Mouse (Mus musculus) macrophage (primary cell): ENCODE measurements at regions not wholly inside any gene's neighbourhood (a gene's known extent, or its start where the extent isn't known, plus 50 kb on each side); places are given as distances from the start of the nearest gene placed in this dataset.

ENCODE experiments used
- H3K27ac ChIP-seq: fragments of 350-480 bp; formaldehyde crosslinking; 2 replicates; pipeline ENCODE4 v1.9.0; 2021
- H3K36me3 ChIP-seq: fragments of 350-480 bp; formaldehyde crosslinking; 2 replicates; pipeline ENCODE4 v1.9.0; 2021; ENCODE audit errors: inconsistent target
- H3K4me3 ChIP-seq: fragments of 350-480 bp; formaldehyde crosslinking; 2 replicates; pipeline ENCODE4 v1.9.0; 2021; ENCODE audit errors: inconsistent target
- H3K79me2 ChIP-seq: fragments of 350-480 bp; formaldehyde crosslinking; 2 replicates; pipeline ENCODE4 v1.9.0; 2021; ENCODE audit errors: inconsistent target
- WGBS: methylation state at CpG from one replicate; pipeline ENCODE4 v1.1.7; 2026; ENCODE audit warnings: inconsistent platforms; ENCODE audit not compliant: missing documents; 5-methylcytosine and 5-hydroxymethylcytosine counted together

- 87% methylated on average over 5 of the region's 5 CpGs for WGBS
Observed at GRCm38 (mm10) chr3:50813760-50814400, 370.5 kb upstream of the Slc7a11 start.

GRCm38 (mm10) chr3:50815716-50816115 lies 372.3 kb upstream of the Slc7a11 start:
- H3K4me3 ChIP-seq, result no peak overlapping the region
- no peaks in the 10 kb centered on the region for H3K79me2 ChIP-seq
- 91% methylated on average over 10 of the region's 10 CpGs for WGBS
- H3K27ac ChIP-seq, result no peak overlapping the region
- H3K36me3 ChIP-seq, result no peaks in the 10 kb centered on the region

More at GRCm38 (mm10) chr3:50813760-50814400, 370.5 kb upstream of the Slc7a11 start:
- Histone ChIP-seq H3K4me3 (no peak overlapping the region), H3K36me3 (no peaks in the 10 kb centered on the region), H3K27ac (no peak overlapping the region), H3K79me2 (no peaks in the 10 kb centered on the region)

DNA sequence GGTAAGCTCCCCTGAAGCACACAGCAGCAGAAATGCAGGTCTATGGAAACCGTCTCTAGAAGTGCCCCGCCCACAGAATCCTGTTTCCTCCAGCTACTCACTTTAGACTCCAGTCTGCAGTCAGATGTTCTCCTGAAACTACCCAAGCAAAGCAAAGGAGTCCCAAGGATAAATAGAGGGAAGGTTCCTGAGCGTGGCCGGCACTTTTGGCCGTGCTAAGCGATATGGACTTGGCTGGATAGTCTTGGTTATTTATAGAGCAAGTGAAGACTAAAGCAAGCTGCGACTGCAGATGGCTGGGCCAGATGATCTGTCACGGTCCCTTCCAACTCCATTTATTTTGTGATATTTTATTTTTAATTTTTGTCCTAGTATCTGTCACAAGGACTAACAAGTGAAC lies 373.1 kb upstream of the Slc7a11 start:
- Histone ChIP-seq H3K27ac (no peak overlapping the region), H3K79me2 (no peaks in the 10 kb centered on the region)

DNA sequence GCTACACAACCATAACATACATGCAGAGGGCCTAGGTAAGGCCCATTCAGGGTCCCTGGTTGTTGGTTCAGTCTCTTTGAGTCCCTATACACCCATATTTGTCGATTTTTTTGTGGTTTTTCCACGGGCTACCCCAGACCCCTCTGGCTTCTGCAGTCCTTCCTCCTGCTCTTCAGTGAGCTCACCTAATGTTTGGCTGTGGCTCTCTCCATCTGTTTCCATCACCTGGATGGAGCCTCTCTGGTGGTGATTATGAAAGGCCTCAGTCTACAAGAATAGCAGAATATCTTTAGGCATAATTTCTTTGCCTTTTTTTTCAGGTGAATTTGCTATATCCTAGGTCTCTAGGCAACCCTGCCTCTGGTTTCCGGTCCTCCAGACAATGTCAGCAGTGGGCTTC lies 373.9 kb upstream of the Slc7a11 start:
- 82% methylated on average over 3 of the region's 3 CpGs for WGBS
- H3K79me2 ChIP-seq, result no peaks in the 10 kb centered on the region
- no peak overlapping the region for H3K4me3 ChIP-seq
- no peak overlapping the region for H3K27ac ChIP-seq
- H3K36me3 ChIP-seq, result no peaks in the 10 kb centered on the region

More for the DNA sequence above, 373.1 kb upstream of the Slc7a11 start:
- Histone ChIP-seq H3K36me3 (no peaks in the 10 kb centered on the region), H3K4me3 (no peak overlapping the region)
- 86% methylated on average over 8 of the region's 8 CpGs for WGBS

DNA sequence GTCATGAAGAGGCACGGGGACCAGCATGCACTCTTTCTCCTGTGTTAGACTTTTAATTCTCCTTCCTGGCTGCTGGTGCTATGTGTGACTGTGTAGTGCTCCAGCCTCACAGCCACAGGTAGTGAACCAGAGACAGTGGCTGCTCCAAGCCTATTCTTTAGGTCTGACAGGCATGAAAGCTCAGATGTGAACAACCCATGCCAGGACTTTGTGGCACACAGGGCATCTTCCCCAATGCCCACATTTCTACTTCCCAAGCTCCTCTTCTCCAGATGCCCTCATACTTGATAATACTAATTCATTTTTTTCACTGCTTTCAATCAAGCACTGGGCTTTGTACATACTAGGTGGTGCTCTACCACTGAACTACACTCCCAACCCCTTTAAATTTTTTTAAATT lies 377.4 kb upstream of the Slc7a11 start:
- 100% methylated on average over 1 of the region's 1 CpGs for WGBS
- H3K36me3 ChIP-seq, result no peaks in the 10 kb centered on the region

GRCm38 (mm10) chr3:50825534-50826423 lies 382.4 kb upstream of the Slc7a11 start:
- Histone ChIP-seq H3K4me3 (no peak overlapping the region), H3K36me3 (no peaks in the 10 kb centered on the region), H3K79me2 (no peaks in the 10 kb centered on the region), H3K27ac (no peak overlapping the region)
- WGBS, result 78% methylated on average over 5 of the region's 5 CpGs

More for the DNA sequence above, 377.4 kb upstream of the Slc7a11 start:
- H3K27ac ChIP-seq, result no peak overlapping the region
- H3K4me3 ChIP-seq, result no peak overlapping the region
- H3K79me2 ChIP-seq, result no peaks in the 10 kb centered on the region

- Histone ChIP-seq H3K27ac (no peak overlapping the region), H3K36me3 (no peaks in the 10 kb centered on the region), H3K4me3 (no peak overlapping the region), H3K79me2 (no peaks in the 10 kb centered on the region)
- WGBS, result 95% methylated on average over 2 of the region's 2 CpGs
Observed at GRCm38 (mm10) chr3:50826424-50826819, 383.0 kb upstream of the Slc7a11 start.

DNA sequence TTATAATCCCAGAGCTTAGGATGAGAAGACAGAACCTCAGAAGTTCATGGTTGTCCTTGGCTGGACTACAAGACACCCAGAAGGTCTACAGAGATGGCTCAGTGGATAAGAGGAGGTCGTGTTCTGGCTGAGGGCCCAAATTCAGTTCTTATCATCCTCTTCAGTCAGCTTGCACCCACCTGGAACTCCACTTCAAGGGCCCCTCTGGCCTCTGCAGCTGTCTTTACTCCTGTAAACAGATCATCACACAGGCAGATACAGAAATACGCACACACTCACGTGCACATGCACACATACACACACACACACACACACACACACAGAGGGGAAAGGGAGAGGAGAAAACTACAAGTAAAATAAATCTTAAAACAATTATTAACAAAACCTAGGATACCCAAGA lies 385.8 kb upstream of the Slc7a11 start:
- Histone ChIP-seq H3K79me2 (no peaks in the 10 kb centered on the region), H3K4me3 (no peak overlapping the region), H3K36me3 (no peaks in the 10 kb centered on the region), H3K27ac (no peak overlapping the region)
- WGBS, result 71% methylated on average over 2 of the region's 3 CpGs

DNA sequence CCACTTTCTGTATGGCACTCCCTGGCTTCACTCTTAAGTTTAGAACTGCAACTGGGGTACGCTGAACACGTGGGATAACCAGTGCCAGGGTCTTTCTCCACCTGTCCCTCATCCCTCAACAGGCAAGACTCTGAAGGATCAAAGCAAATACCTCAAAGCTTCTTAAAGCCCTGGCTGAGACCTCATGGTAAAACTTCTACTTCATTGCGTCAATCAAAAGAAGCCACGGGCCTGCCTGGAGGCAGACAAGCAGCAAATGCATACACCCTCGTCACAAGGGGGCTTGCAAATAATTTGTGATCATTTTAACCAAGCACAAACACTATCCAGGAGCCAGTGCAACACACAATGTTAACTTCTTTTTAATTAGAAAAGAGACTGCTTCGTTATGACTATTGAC lies 387.0 kb upstream of the Slc7a11 start:
- no peaks in the 10 kb centered on the region for H3K36me3 ChIP-seq
- no peak overlapping the region for H3K4me3 ChIP-seq
- no peaks in the 10 kb centered on the region for H3K79me2 ChIP-seq
- 89% methylated on average over 6 of the region's 6 CpGs for WGBS
- H3K27ac ChIP-seq, result no peak overlapping the region

- Histone ChIP-seq H3K27ac (no peak overlapping the region), H3K79me2 (no peaks in the 10 kb centered on the region), H3K4me3 (no peak overlapping the region), H3K36me3 (no peaks in the 10 kb centered on the region)
- 90% methylated on average over 9 of the region's 9 CpGs for WGBS
Observed at GRCm38 (mm10) chr3:50830926-50831325, 387.5 kb upstream of the Slc7a11 start.

DNA sequence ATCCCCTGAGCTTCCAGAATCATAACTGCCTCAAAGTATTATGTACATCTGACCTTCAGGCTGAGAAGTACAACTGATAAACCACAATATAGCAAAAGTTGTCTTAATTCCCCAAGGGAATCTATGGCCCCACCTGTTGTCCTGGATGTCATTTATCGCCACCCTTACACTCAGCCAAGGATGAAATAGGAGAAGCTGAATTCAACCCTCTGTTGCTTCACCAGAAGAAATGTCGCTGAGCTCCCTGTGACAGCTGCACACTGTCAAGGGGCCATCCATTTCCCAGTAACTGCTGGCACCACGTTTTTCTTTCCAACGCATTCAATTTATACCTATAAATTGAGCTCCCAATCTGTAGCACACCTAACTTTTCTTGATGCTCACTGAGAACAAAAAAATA lies 382.0 kb upstream of the Noct start:
- Histone ChIP-seq H3K36me3 (no peaks in the 10 kb centered on the region), H3K4me3 (no peak overlapping the region), H3K27ac (no peak overlapping the region), H3K79me2 (no peaks in the 10 kb centered on the region)
- WGBS, result 94% methylated on average over 4 of the region's 4 CpGs

DNA sequence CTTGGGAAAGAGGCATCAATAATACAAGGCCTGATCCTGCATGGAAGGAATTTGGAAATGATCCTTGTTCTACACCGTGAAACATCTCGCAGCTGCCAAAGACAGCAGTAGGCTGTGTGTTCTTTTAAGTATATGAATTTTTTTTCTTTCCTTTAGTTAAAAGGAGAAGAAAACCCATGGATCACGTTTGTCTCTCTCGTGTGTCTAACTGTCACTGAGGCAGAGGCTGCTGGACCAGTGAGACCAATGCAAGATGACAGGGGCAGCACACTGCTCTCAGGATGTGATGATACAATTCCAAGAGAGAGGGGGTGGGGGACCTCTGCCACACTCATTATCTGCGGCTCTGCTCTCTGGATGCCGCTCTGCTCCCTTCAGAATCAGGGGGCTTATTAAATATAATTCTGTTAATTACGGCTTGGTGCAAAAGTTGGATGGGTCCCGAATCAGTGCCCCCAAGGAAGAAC lies 379.4 kb upstream of the Noct start:
- Histone ChIP-seq H3K4me3 (no peak overlapping the region), H3K36me3 (no peaks in the 10 kb centered on the region), H3K27ac (no peak overlapping the region), H3K79me2 (no peaks in the 10 kb centered on the region)
- 91% methylated on average over 7 of the region's 8 CpGs for WGBS

DNA sequence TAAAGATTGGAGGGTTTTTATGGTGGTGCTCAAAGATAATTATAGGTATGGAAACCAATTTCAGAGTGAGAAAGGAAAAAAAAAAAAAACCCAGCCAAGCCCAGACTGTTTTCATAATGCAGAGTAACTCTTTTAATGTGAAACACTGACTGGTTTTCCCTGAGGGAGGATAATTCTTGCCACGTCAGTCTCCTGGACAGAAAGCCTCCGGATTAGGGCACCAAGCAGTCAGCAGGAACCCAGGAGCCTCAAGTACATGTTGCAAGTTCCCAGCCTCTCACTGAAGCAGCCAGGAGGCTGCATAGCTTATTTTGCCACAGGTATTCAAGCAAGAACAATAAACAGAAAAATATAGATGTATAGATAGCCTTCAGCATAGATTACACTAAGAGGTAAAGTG lies 378.9 kb upstream of the Noct start:
- Histone ChIP-seq H3K4me3 (no peak overlapping the region), H3K27ac (no peak overlapping the region), H3K79me2 (no peaks in the 10 kb centered on the region), H3K36me3 (no peaks in the 10 kb centered on the region)
- 85% methylated on average over 2 of the region's 2 CpGs for WGBS

DNA sequence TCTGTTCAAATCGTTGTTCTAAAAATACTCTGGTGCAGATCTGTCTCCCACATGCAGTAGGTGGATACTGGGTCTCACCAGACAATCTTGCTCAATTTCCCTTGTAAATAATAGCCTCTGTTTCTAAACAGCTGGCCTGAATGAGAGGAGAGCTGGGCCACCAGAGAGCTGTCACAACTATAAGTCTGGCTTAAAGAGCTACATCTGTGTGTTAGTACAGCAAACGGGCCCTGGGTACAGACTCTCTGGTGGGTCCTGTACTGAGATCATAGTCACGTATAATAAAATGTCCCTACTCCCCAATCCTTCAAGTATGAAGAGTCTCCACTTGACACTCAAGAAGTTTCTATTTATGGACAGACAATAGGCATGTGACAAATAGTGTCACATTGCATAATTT lies 375.7 kb upstream of the Noct start:
- Histone ChIP-seq H3K79me2 (no peaks in the 10 kb centered on the region), H3K27ac (no peak overlapping the region), H3K36me3 (no peaks in the 10 kb centered on the region), H3K4me3 (no peak overlapping the region)
- WGBS, result 79% methylated on average over 3 of the region's 3 CpGs

DNA sequence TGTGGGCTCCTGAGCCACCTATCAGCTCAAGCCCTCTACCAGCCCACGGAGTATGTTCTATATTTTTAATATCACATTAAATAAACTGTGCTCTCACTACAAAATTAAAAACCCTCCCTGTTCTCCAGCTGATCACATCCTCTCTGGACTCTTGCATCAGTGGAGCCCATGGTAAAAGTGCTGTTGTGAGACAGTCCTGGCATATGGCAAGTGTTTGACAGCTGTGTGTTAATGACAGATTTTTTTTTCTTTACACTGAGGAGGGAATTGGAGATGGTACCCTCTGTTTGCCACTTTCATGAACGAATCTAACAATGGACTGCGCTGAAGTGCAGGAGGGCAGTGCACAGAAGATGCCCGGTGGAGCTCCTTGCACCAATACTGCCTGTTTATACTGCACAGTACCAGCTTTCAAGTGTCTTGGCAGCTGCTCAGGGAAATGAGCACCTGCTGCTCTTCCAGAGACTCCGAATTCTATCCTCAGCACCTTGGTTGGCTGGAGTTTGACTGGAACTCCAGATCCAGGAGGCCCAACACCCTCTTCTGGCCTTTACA lies 373.1 kb upstream of the Noct start:
- Histone ChIP-seq H3K4me3 (no peak overlapping the region), H3K79me2 (no peaks in the 10 kb centered on the region), H3K36me3 (no peaks in the 10 kb centered on the region), H3K27ac (no peak overlapping the region)
- WGBS, result 86% methylated on average over 5 of the region's 5 CpGs
